Mouse (Mus musculus): ENCODE data around the gene Tbc1d22a. TPM values are rescaled to one million over a fixed set of nuclear protein-coding genes. Genes with fewer than 3 reads are reported as not detected.

Gene Tbc1d22a
- total RNA-seq, 2 experiments from 2014 or later, result 19.0 to 23.1 TPM

DNA sequence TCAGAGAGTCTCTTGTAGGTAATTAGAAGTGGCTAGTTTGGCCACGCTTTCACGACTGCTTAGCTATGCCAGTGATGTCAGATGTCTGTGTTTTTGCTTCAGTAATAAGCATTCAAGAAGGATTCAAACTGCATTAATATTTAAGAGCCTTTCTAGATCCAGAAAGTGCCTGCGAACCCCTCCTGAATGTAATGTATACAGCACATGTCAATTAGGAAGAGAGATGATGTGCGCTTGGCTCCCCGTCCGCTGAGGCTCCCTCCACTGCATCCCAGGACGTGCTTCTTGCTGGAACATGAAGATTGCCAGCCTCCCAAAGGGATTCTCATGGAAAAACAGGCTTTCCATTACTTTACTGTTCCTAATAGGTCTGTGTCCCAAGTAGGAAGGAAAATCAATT is 115.7 kb downstream of the Tbc1d22a start:
- DNase-seq, result no peak
- intact Hi-C loops (cut with DNase I), result no loop called here

GRCm38 (mm10) chr15:86330454-86330853 is 116.2 kb downstream of the Tbc1d22a start:
- DNase-seq, result no peak
- intact Hi-C loops (cut with DNase I), result no loop called here

GRCm38 (mm10) chr15:86331501-86332245 is 117.4 kb downstream of the Tbc1d22a start:
- no peak for DNase-seq
- intact Hi-C loops (cut with DNase I), result no loop called here

- intact Hi-C loops (cut with DNase I), result no loop called here
- DNase-seq, result no peak
These were observed 118.9 kb downstream of the Tbc1d22a start for GRCm38 (mm10) chr15:86333176-86333575.

GRCm38 (mm10) chr15:86333606-86334005 is 119.3 kb downstream of the Tbc1d22a start:
- intact Hi-C loops (cut with DNase I), result no loop called here

DNA sequence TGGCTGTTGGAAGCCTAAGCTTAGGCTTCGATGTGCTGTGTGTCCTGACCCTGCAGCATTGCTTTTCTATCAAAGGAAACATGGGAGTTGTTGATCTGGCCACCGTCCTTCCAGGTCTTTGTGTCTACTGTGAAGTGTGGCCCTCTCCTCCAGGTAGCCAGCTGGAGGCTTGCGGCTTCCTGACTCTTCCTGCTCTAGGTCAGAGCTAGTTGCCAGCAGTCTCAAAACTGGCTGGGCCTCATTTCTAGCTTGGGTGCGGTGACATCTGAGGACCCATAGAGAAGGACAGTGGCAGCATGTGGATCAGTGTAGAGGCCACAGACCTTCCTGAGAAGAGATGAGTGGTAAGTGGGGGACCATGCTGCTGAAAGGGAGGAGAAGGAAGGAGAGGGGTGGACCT is 120.0 kb downstream of the Tbc1d22a start:
- no peak for DNase-seq
- intact Hi-C loops (cut with DNase I), result no loop called here

More at GRCm38 (mm10) chr15:86333606-86334005, 119.3 kb downstream of the Tbc1d22a start:
- no peak for DNase-seq

DNA sequence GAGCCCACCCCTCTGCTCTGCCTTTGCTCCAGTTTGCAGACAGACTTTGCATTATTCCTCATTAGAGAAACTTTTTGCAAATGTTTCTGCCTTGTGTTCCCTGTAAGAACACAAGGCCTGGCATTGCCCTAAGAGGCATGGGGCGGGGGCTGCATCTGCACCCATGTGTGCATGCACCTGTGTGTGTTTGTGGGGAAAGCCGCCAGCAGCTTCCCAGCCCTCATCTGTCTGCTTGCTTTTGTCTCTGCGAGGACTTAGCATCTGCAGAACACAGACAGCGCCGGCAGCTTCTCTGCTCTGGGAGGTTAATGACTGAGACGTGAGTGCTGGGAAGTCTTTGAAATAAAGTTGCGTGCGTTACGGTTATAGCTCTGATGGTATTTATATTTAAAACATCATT is 120.5 kb downstream of the Tbc1d22a start:
- DNase-seq, result no peak
- intact Hi-C loops (cut with DNase I), result no loop called here

DNA sequence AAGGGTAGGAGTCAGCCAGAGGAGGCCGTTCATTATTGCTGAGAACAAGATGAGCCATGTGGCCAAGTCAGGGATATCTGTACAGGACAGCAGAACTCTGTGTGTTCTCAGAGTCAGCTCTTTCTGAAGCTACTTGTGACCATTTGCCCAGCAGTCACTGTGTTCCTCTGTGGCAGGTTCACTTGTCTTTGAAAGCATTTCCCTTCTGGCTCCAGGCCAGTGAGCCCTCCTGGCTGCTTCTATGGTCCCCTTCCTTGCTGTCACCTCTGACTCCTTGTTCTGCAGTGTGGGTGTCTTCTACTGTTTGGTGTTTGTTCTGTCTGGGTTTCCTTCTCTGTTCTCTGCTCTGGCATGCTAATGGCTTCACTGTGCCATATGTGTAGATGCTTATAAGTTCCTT is 121.5 kb downstream of the Tbc1d22a start:
- DNase-seq, result no peak
- intact Hi-C loops (cut with DNase I), result no loop called here

- no peak for DNase-seq
These were observed 123.5 kb downstream of the Tbc1d22a start for GRCm38 (mm10) chr15:86337726-86338125.

GRCm38 (mm10) chr15:86339736-86340135 is 125.5 kb downstream of the Tbc1d22a start:
- intact Hi-C loops (cut with DNase I), result loop anchor here (5.0 kb wide), 1 partner anchor 77 kb away; no protein-coding TSS in a partner anchor

More at GRCm38 (mm10) chr15:86337726-86338125, 123.5 kb downstream of the Tbc1d22a start:
- intact Hi-C loops (cut with DNase I), result no loop called here

DNA sequence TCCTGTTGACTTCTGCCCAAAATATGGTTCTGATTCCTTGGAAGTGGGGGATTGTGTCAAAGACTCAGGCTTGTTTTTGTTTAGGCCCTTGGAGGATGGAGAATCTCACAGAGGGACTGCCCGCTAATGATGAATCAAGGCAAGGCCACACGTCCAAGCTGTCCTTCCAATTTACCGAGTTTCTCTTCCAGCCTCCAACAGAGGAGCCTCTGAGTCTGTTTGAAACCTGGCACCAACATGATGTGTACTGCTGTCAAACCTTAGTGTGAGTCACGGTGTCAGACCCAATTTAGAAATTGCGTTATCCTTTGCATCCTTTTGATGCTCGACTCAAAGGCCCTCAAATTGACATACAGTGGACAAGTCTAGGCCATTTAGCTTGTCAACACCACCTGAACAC is 126.5 kb downstream of the Tbc1d22a start:
- no peak for DNase-seq
- intact Hi-C loops (cut with DNase I), result loop anchor here (5.0 kb wide), 1 partner anchor 78 kb away; no protein-coding TSS in a partner anchor

More at GRCm38 (mm10) chr15:86339736-86340135, 125.5 kb downstream of the Tbc1d22a start:
- DNase-seq, result no peak

DNA sequence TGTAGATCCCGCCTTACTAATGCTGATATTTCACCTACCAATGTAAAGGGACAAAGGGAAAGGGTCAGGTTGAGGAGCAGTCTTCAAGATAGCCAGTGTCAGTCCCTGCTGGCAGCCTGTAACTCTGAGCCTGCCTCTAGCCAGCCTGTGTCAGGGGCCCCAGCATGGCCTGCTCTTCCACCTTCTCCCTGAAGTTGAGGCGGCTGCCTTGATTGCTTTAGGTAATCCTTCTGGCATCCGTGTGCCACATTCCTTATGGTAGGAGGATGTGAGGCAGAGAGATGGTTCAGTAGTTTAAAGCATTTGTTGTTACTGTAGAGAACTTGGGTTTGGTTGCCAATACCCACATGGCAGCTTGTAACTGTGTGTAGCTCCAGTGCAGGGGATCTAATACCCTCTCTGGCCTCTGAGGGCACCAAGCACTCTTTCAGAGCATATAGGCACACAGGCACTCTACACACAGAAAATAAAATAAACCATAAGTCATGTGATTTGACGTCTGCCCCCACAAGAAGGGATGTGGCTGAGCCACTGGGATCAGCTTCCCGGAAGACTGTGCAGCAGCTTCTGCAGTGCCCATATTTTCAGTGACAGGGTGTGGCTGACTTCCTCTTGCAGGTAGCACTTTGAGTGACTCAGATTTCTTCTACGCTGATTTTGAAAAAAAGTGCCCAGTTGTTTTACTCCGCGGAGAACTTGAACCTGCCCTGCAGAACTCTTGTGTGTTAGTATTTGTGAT is 128.5 kb downstream of the Tbc1d22a start:
- DNase-seq, result no peak
- intact Hi-C loops (cut with DNase I), result loop anchor here (5.0 kb wide), 1 partner anchor 81 kb away; no protein-coding TSS in a partner anchor

- intact Hi-C loops (cut with DNase I), result loop anchor here (5.0 kb wide), 1 partner anchor 83 kb away; no protein-coding TSS in a partner anchor
These were observed 130.7 kb downstream of the Tbc1d22a start for GRCm38 (mm10) chr15:86344906-86345331.

GRCm38 (mm10) chr15:86345907-86346306 is 131.6 kb downstream of the Tbc1d22a start:
- DNase-seq, result peak in 1 of 2 experiments; percentile 11
- intact Hi-C loops (cut with DNase I), result no loop called here

More at GRCm38 (mm10) chr15:86344906-86345331, 130.7 kb downstream of the Tbc1d22a start:
- no peak for DNase-seq

DNA sequence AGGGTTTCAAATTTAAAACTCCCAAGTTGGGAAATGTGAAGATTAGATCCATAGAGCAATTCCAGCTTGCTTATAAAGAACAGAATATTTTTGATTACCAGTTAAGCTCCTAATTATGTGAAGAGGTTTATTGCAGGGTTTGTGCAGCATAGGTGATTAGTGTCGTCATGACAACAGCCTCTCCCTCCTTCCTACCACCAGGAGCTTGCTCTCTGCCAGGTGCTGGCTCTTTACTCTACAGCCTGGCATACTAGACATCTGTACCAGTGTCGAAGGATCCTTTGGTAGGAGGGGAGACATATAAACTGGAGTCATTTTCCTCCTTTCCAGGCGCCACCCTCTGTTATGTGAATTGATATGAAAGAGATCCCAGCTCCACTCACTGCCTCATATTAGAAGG is 132.3 kb downstream of the Tbc1d22a start:
- intact Hi-C loops (cut with DNase I), result no loop called here
- DNase-seq, result no peak

- no peak for DNase-seq
- intact Hi-C loops (cut with DNase I), result no loop called here
These were observed 140.7 kb downstream of the Tbc1d22a start for GRCm38 (mm10) chr15:86354932-86355331.

DNA sequence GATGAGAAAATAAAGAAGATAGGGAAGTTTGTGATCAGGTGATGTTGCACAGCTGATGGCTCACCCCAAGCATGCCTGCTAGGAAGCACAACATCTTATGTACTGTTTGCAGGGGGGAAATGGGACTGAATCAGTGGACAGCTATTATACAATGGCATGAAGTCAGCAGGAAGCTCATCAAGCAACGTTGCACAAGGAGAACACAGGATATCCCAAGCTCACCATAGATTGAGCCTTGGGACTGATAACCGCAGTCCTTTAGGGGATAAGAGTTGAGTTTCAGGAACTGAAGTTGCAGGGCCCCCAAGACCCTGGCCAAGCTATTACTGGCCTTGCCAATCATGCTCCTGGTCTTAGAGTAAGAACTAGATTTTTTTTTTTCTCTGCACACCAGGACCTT is 141.6 kb downstream of the Tbc1d22a start:
- no peak for DNase-seq
- intact Hi-C loops (cut with DNase I), result no loop called here

- DNase-seq, result no peak
- intact Hi-C loops (cut with DNase I), result no loop called here
These were observed 146.1 kb downstream of the Tbc1d22a start for GRCm38 (mm10) chr15:86360376-86360775.

- intact Hi-C loops (cut with DNase I), result no loop called here
- DNase-seq, result peak; percentile 20 to 37
These were observed 148.3 kb downstream of the Tbc1d22a start for GRCm38 (mm10) chr15:86362306-86363150.

DNA sequence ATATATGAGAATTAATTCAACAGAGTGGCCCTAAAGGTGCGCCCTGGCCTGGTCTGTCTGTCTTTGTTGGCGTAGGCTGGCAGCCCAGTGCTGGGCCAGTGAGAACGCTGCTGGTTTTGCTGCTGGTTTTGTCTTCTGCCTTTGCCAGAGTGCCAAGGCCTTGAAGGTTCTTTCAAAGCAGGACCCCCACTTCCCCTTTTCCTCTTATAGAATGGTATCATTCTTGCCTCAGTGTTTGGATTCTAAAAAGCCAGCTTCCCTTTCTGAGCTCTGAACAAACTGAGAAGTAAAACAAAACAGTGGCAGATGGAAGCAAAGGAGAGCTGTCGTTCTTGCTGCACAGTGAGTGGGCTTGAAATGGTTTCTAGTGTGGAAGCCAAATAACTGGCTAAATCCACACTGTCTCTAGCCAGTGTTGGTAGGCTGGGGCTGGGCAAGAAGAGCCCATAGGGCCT is 149.6 kb downstream of the Tbc1d22a start:
- no peak for DNase-seq
- intact Hi-C loops (cut with DNase I), result no loop called here

Measured in heart, postnatal 10 days (tissue).